27 mouse cellular contexts compared by ENCODE assay signal in genomic region chr6:48591871-48592270, GRCm38 (mm10). TPM values are rescaled to one million over a fixed set of nuclear protein-coding genes. Genes with fewer than 3 reads are reported as not detected.
DNase-seq lines count a peak whose midpoint lies in the region; ATAC-seq and TF ChIP-seq lines count a peak whose summit lies in the region.
"Had no signal": no experiment of that assay in that cellular context is flagged by ENCODE, and none has a peak within 500 bp of the region (broad histone marks: within the 10 kb centered on the region; RNA-seq: fewer than 3 reads in every experiment).

No protein-coding gene starts in this region.

- H3K27me3 ChIP-seq in liver, embryonic 15.5 days, result no peaks in the 10 kb centered on the region
- no peaks in the 10 kb centered on the region for H3K27me3 ChIP-seq in liver, embryonic 12.5 days (replicated peaks)
- no peaks in the 10 kb centered on the region for H3K27me3 ChIP-seq in megakaryocyte, embryonic 14.5 days (replicated peaks)
- no peaks in the 10 kb centered on the region for H3K27me3 ChIP-seq in liver, postnatal 0 days (ENCODE audit: insufficient read depth, low read length)
- H3K27me3 ChIP-seq: embryonic facial prominence, embryonic 12.5 days; forebrain, embryonic 13.5 days; Patski had no signal

- peaks cover 20% of the 10 kb centered on the region for H3K4me1 ChIP-seq in liver, embryonic 15.5 days (replicated peaks)
- peaks cover 25% of the 10 kb centered on the region for H3K4me1 ChIP-seq in liver, embryonic 12.5 days
- peaks cover 90% of the 10 kb centered on the region for H3K4me1 ChIP-seq in megakaryocyte, embryonic 14.5 days
- peaks cover 17% of the 10 kb centered on the region for H3K4me1 ChIP-seq in liver, postnatal 0 days (ENCODE audit: insufficient read depth)

- no peak for ATAC-seq in liver, embryonic 15.5 days (ENCODE audit: insufficient read depth)
- ATAC-seq in liver, embryonic 12.5 days, result no peak
- ATAC-seq in megakaryocyte, adult 5-6 weeks (ENCODE audit: poor library complexity, severe bottlenecking), result no peak
- ATAC-seq in liver, postnatal 0 days, result no peak
- ATAC-seq: activated CD4-positive, CD25-positive, alpha-beta regulatory T cell, adult 4 months; CD4-positive, CD25-positive, alpha-beta regulatory T cell, adult 4 months; forebrain, embryonic 13.5 days; Patski had no signal

- H3K36me3 ChIP-seq in liver, embryonic 15.5 days (replicated peaks), result peaks cover 10% of the 10 kb centered on the region
- peaks cover 14% of the 10 kb centered on the region for H3K36me3 ChIP-seq in liver, embryonic 12.5 days
- H3K36me3 ChIP-seq in megakaryocyte, embryonic 14.5 days (replicated peaks; ENCODE audit: low read length), result peaks cover 31% of the 10 kb centered on the region
- H3K36me3 ChIP-seq in liver, postnatal 0 days (replicated peaks; ENCODE audit: insufficient read depth, low read length), result peaks cover 8% of the 10 kb centered on the region
- H3K36me3 ChIP-seq: G1E had no signal

- no peak overlapping the region for H3K4me3 ChIP-seq in gastrocnemius, adult 2 months
- H3K4me3 ChIP-seq in liver, embryonic 15.5 days (replicated peaks), result no peak overlapping the region
- H3K4me3 ChIP-seq in liver, embryonic 12.5 days, result no peak overlapping the region
- peak overlapping the region; percentile 86 for H3K4me3 ChIP-seq in megakaryocyte, embryonic 14.5 days (replicated peaks)
- H3K4me3 ChIP-seq in liver, postnatal 0 days (ENCODE audit: low read depth, low read length), result no peak overlapping the region
- H3K4me3 ChIP-seq: embryonic facial prominence, embryonic 10.5 days; embryonic facial prominence, embryonic 12.5 days; forebrain, embryonic 13.5 days had no signal

- TF ChIP-seq CTCF in gastrocnemius, adult 2 months (IDR thresholded peaks at IDR 0.05), result no peak
- no peak for TF ChIP-seq CTCF in liver, postnatal 0 days (IDR thresholded peaks at IDR 0.05; ENCODE audit: low read depth)

- intact Hi-C loops in gastrocnemius, adult 2 months (cut with DNase I), result loop anchor here (2.0 kb wide), 1 partner anchor 37 kb away; the partner anchor contains the start of gene Lrrc61

- TF ChIP-seq EP300 in liver, postnatal 0 days (IDR thresholded peaks at IDR 0.05; ENCODE audit: low read depth), result no peak

- H3K9ac ChIP-seq in liver, embryonic 15.5 days, result no peak overlapping the region
- no peak overlapping the region for H3K9ac ChIP-seq in liver, embryonic 12.5 days
- no peak overlapping the region for H3K9ac ChIP-seq in liver, postnatal 0 days (replicated peaks)
- H3K9ac ChIP-seq: embryonic facial prominence, embryonic 12.5 days; forebrain, embryonic 13.5 days had no signal

- DNase-seq in gastrocnemius, adult 2 months, result no peak
- DNase-seq in gastrocnemius, postnatal 10 days, result no peak
- DNase-seq in liver, postnatal 0 days, result no peak
- DNase-seq: adrenal gland, adult 8-10 months; adrenal gland, postnatal 14 days; adrenal gland, postnatal 36 days; B cell, adult 2 months; cerebellum, adult 11-12 months; cerebellum, adult 2 months; cerebellum, adult 9-10 months; cerebellum, postnatal 10 days; cerebellum, postnatal 25 days had no signal

- 0 out of 2 replicates have a peak overlapping the region, but pooled peaks have one; percentile 21 for H3K4me2 ChIP-seq in liver, embryonic 15.5 days
- H3K4me2 ChIP-seq in liver, embryonic 12.5 days, result no peak overlapping the region
- 0 out of 2 replicates have a peak overlapping the region, but pooled peaks have one; percentile 24 for H3K4me2 ChIP-seq in liver, postnatal 0 days (ENCODE audit: low read depth, low read length)
- H3K4me2 ChIP-seq: embryonic facial prominence, embryonic 12.5 days; forebrain, embryonic 13.5 days had no signal

- H3K9me3 ChIP-seq in liver, embryonic 15.5 days (replicated peaks), result no peaks in the 10 kb centered on the region
- peaks cover 2% of the 10 kb centered on the region; the same call in 1 of the 2 replicates for H3K9me3 ChIP-seq in liver, embryonic 12.5 days (replicated peaks)
- peaks cover 10% of the 10 kb centered on the region for H3K9me3 ChIP-seq in megakaryocyte, embryonic 14.5 days
- no peaks in the 10 kb centered on the region for H3K9me3 ChIP-seq in liver, postnatal 0 days (ENCODE audit: low read length)
- H3K9me3 ChIP-seq: G1E had no signal

- peak overlapping the region; percentile 31; the same call in 1 of the 2 replicates for H3K27ac ChIP-seq in gastrocnemius, adult 2 months
- H3K27ac ChIP-seq in liver, embryonic 15.5 days (replicated peaks), result peak overlapping the region; percentile 62
- no peak overlapping the region for H3K27ac ChIP-seq in liver, embryonic 12.5 days
- peak overlapping the region; percentile 80 for H3K27ac ChIP-seq in liver, postnatal 0 days (ENCODE audit: low read depth)
- H3K27ac ChIP-seq: embryonic facial prominence, embryonic 10.5 days; embryonic facial prominence, embryonic 12.5 days; forebrain, embryonic 13.5 days had no signal

- 60% methylated on average over 6 of the region's 6 CpGs for WGBS in liver, embryonic 15.5 days (ENCODE audit: insufficient replicate concordance)
- WGBS in liver, embryonic 12.5 days (ENCODE audit: insufficient replicate concordance), result 73% methylated on average over 6 of the region's 6 CpGs
- 51% methylated on average over 6 of the region's 6 CpGs for WGBS in liver, postnatal 0 days (ENCODE audit: insufficient replicate concordance)

RNA-seq across cellular contexts. Expression of gene Repin1, which starts 1.8 kb away (rescaled TPM):
- 10 to 100 TPM; 27.8 to 33.5 TPM for total RNA-seq in gastrocnemius, adult 2 months (2021)
- total RNA-seq in gastrocnemius, postnatal 10 days (2021), result 10 to 100 TPM; 18.5 to 25.2 TPM
- 9.9 and 12.4 TPM in 2 replicates for polyA plus RNA-seq in liver, embryonic 15.5 days (2015; fragmentation: Nextera tagmentation; extraction: Ambion mirVana)
- 11.8 and 13.2 TPM in 2 replicates for polyA plus RNA-seq in liver, embryonic 12.5 days (2016; fragmentation: Nextera tagmentation; extraction: Ambion mirVana)
- polyA plus RNA-seq in megakaryocyte, embryonic 14.5 days (2012; ENCODE audit: insufficient read depth, low replicate concordance), result 72.0 and 191 TPM in 2 replicates
- total RNA-seq in megakaryocyte, adult 5-6 weeks (2015), result 1.8 and 2.7 TPM in 2 replicates
- 4.0 and 4.3 TPM in 2 replicates for total RNA-seq in megakaryocyte, adult 5-6 weeks (2017)
- 14.4 and 14.8 TPM in 2 replicates for polyA plus RNA-seq in liver, postnatal 0 days (2015; fragmentation: Nextera tagmentation; extraction: Ambion mirVana)
- polyA plus RNA-seq: G1E had no signal

RNA-seq across cellular contexts. Expression of gene Gm44965, which starts 1.9 kb away (rescaled TPM):
- not detected for total RNA-seq in gastrocnemius, adult 2 months (2021)
- total RNA-seq in gastrocnemius, postnatal 10 days (2021), result 1 to 10 TPM in 1 of 2 experiments, not detected in 1; 5.4 TPM
- polyA plus RNA-seq in liver, embryonic 15.5 days (2015; fragmentation: Nextera tagmentation; extraction: Ambion mirVana), result not detected in 2 replicates
- polyA plus RNA-seq in liver, embryonic 12.5 days (2016; fragmentation: Nextera tagmentation; extraction: Ambion mirVana), result not detected in 2 replicates
- polyA plus RNA-seq in megakaryocyte, embryonic 14.5 days (2012; ENCODE audit: insufficient read depth, low replicate concordance), result not detected in 2 replicates
- not detected in 2 replicates for total RNA-seq in megakaryocyte, adult 5-6 weeks (2015)
- total RNA-seq in megakaryocyte, adult 5-6 weeks (2017), result not detected in 2 replicates
- polyA plus RNA-seq in liver, postnatal 0 days (2015; fragmentation: Nextera tagmentation; extraction: Ambion mirVana), result not detected in 2 replicates
- total RNA-seq: adrenal gland, adult 18-20 months; adrenal gland, postnatal 14 days; adrenal gland, postnatal 36 days; CH12.LX; G1E had no signal
- polyA plus RNA-seq: activated CD4-positive, CD25-positive, alpha-beta regulatory T cell, adult 4 months; CD4-positive, CD25-positive, alpha-beta regulatory T cell, adult 4 months; cerebellum, adult 2 months; embryonic facial prominence, embryonic 12.5 days; embryonic facial prominence, embryonic 14.5 days; forebrain, embryonic 13.5 days; G1E had no signal

RNA-seq across cellular contexts. Expression of gene Gm45021, which starts 2.5 kb away (rescaled TPM):
- total RNA-seq in gastrocnemius, adult 2 months (2021), result not detected
- not detected for total RNA-seq in gastrocnemius, postnatal 10 days (2021)
- not detected in 2 replicates for polyA plus RNA-seq in liver, embryonic 15.5 days (2015; fragmentation: Nextera tagmentation; extraction: Ambion mirVana)
- 0.44 TPM in 1 of 2 replicates, not detected in the other for polyA plus RNA-seq in liver, embryonic 12.5 days (2016; fragmentation: Nextera tagmentation; extraction: Ambion mirVana)
- polyA plus RNA-seq in megakaryocyte, embryonic 14.5 days (2012; ENCODE audit: insufficient read depth, low replicate concordance), result not detected in 2 replicates
- total RNA-seq in megakaryocyte, adult 5-6 weeks (2015), result not detected in 2 replicates
- total RNA-seq in megakaryocyte, adult 5-6 weeks (2017), result not detected in 2 replicates
- polyA plus RNA-seq in liver, postnatal 0 days (2015; fragmentation: Nextera tagmentation; extraction: Ambion mirVana), result not detected in 2 replicates
- total RNA-seq: adrenal gland, adult 18-20 months; adrenal gland, adult 8-10 months; adrenal gland, postnatal 14 days; adrenal gland, postnatal 36 days; CH12.LX; G1E had no signal
- polyA plus RNA-seq: activated CD4-positive, CD25-positive, alpha-beta regulatory T cell, adult 4 months; CD4-positive, CD25-positive, alpha-beta regulatory T cell, adult 4 months; cerebellum, adult 2 months; embryonic facial prominence, embryonic 10.5 days; embryonic facial prominence, embryonic 12.5 days; embryonic facial prominence, embryonic 14.5 days; forebrain, embryonic 11.5 days; forebrain, embryonic 13.5 days; G1E; Patski had no signal

RNA-seq across cellular contexts. Expression of gene Zfp775, which starts 10.0 kb away (rescaled TPM):
- 1 to 10 TPM; 8.0 to 10.0 TPM for total RNA-seq in gastrocnemius, adult 2 months (2021)
- total RNA-seq in gastrocnemius, postnatal 10 days (2021), result 1 to 10 TPM; 5.1 TPM
- polyA plus RNA-seq in liver, embryonic 15.5 days (2015; fragmentation: Nextera tagmentation; extraction: Ambion mirVana), result 1.7 and 1.9 TPM in 2 replicates
- 2.0 and 2.2 TPM in 2 replicates for polyA plus RNA-seq in liver, embryonic 12.5 days (2016; fragmentation: Nextera tagmentation; extraction: Ambion mirVana)
- polyA plus RNA-seq in megakaryocyte, embryonic 14.5 days (2012; ENCODE audit: insufficient read depth, low replicate concordance), result 4.2 and 5.8 TPM in 2 replicates
- total RNA-seq in megakaryocyte, adult 5-6 weeks (2015), result 0.45 and 0.82 TPM in 2 replicates
- 1.8 and 6.3 TPM in 2 replicates for total RNA-seq in megakaryocyte, adult 5-6 weeks (2017)
- 0.93 and 1.8 TPM in 2 replicates for polyA plus RNA-seq in liver, postnatal 0 days (2015; fragmentation: Nextera tagmentation; extraction: Ambion mirVana)
- polyA plus RNA-seq: G1E had no signal

RNA-seq across cellular contexts. Expression of gene Rarres2, which starts 19.3 kb away (rescaled TPM):
- total RNA-seq in gastrocnemius, adult 2 months (2021), result 10 to 100 TPM; 13.9 to 22.2 TPM
- total RNA-seq in gastrocnemius, postnatal 10 days (2021), result 10 to 100 TPM; 40.1 to 47.0 TPM
- polyA plus RNA-seq in liver, embryonic 15.5 days (2015; fragmentation: Nextera tagmentation; extraction: Ambion mirVana), result 34.4 and 43.9 TPM in 2 replicates
- polyA plus RNA-seq in liver, embryonic 12.5 days (2016; fragmentation: Nextera tagmentation; extraction: Ambion mirVana), result 6.1 and 6.8 TPM in 2 replicates
- not detected in 2 replicates for polyA plus RNA-seq in megakaryocyte, embryonic 14.5 days (2012; ENCODE audit: insufficient read depth, low replicate concordance)
- total RNA-seq in megakaryocyte, adult 5-6 weeks (2015), result 0.74 TPM in 1 of 2 replicates, not detected in the other
- total RNA-seq in megakaryocyte, adult 5-6 weeks (2017), result 0.15 and 0.94 TPM in 2 replicates
- 485 and 531 TPM in 2 replicates for polyA plus RNA-seq in liver, postnatal 0 days (2015; fragmentation: Nextera tagmentation; extraction: Ambion mirVana)
- polyA plus RNA-seq: G1E had no signal
